Mouse (Mus musculus): ENCODE results near the gene Rgs17.

GRCm38 (mm10) chr10:5923096-5923495 lies 896 bp upstream of the Rgs17 start:
- no peak for TF ChIP-seq E2F4 (IDR thresholded peaks at IDR 0.05; ENCODE audit: insufficient read depth)
- no peak for TF ChIP-seq POLR2AphosphoS2 (IDR thresholded peaks at IDR 0.05; ENCODE audit: insufficient read length, low read depth)
- TF ChIP-seq POLR2A (IDR thresholded peaks at IDR 0.05; ENCODE audit: insufficient read length, low read depth), result no peak
- TF ChIP-seq CEBPB (IDR thresholded peaks at IDR 0.05; ENCODE audit: insufficient read depth, poor library complexity, severe bottlenecking), result no peak
- no peak for TF ChIP-seq USF1 (IDR thresholded peaks at IDR 0.05; ENCODE audit: low read depth)
- TF ChIP-seq MYOG (IDR thresholded peaks at IDR 0.05; ENCODE audit: control insufficient read depth in 1 of 3, insufficient read depth in 1 of 3, insufficient read length in 2 of 3, low read depth in 2 of 3), result no peak
